Mouse (Mus musculus) natural killer cell, adult 2 months (primary cell): ENCODE data around the gene Foxn1.
A peak's percentile ranks its signal among the peaks of the same experiment; 100 is the strongest.

Experiments used
- DNase-seq, 2 experiments: peaks; one replicate each; pipeline ENCODE4 v3.0.0; 2022; ENCODE audit warnings: low spot score in 2 of 2

Gene Foxn1

GRCm38 (mm10) chr11:78358330-78359007 is 27.9 kb downstream of the Foxn1 start:
- DNase-seq, result peak in 1 of 2 experiments; percentile 47

GRCm38 (mm10) chr11:78355471-78356238 is 30.7 kb downstream of the Foxn1 start:
- peak; percentile 47 to 65 for DNase-seq

DNA sequence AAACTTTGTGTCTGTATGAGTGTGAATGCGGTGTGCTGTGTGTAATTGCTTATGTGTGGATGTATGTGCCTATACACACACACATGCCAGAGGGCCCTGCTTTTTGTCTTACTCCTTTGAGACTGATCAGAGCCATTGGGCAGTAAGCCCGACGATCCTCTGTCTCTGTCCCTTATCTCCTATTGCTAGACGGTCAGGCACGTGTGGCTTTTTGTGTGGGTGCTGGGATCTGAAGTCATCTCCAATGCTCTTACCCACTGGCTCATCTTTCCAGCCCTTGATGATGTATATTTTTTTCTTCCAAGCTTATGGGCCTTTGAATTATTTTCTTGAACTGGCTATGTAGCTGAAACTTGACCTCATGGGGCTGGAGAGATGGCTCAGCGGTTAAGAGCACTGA is 31.5 kb downstream of the Foxn1 start:
- DNase-seq, result no peak

- DNase-seq, result peak in 1 of 2 experiments; percentile 53
These were observed 33.3 kb downstream of the Foxn1 start for GRCm38 (mm10) chr11:78353081-78353480.

- no peak for DNase-seq
These were observed 36.7 kb downstream of the Foxn1 start for GRCm38 (mm10) chr11:78349441-78350358.

DNA sequence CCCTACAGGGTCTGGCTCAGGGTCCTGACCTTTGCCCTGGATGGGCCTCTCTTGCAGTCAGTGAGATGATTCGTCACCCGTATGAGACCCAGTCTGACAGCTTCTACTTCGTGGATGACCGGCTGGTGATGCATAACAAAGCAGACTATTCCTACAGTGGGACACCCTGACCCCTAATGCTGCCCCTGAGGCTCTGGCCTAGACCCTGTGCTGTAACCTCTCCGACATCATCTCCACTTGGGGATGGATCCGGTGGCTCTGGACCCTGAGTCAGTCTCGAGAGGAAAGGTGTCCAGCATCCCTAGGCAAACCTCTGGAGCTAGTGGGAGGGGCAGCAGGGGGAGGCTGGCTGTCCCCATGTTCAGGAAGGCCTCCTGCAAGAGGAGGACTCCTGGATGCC is 37.9 kb downstream of the Foxn1 start:
- no peak for DNase-seq

GRCm38 (mm10) chr11:78347908-78348307 is 38.5 kb downstream of the Foxn1 start:
- no peak for DNase-seq

DNA sequence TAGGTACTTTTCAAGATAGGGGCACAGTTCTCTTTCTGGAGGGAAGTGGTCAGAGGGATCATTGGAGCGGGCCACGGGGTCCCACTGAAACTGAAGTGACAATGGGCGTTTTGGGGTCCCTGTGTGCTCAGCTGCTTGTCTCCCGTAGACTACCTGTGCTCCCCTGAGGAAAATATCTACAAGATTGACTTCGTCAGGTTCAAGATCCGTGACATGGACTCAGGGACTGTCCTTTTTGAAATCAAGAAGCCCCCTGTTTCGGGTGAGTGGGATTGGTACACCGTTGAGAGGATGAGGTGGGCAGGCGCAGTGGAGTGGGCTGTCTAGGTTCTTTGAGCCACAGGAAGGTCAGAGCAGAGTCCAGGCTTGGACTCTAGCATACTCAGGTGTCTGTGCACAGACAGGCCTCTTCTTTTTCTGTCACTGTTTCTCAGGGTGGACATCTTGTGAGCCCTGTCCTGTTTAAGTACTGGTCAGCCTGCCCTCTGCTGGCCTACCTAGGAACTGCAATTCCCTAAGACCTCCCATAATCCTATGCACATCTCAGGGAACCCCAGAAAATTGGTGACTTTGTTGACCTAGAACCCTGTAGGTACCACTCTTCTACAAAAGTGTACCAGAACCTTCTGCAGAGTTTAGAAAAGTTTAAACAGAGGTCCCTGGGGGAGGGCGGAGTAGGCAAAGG is 39.1 kb downstream of the Foxn1 start:
- DNase-seq, result peak; percentile 70 to 71

- no peak for DNase-seq
These were observed 39.9 kb downstream of the Foxn1 start for GRCm38 (mm10) chr11:78346326-78347069.

DNA sequence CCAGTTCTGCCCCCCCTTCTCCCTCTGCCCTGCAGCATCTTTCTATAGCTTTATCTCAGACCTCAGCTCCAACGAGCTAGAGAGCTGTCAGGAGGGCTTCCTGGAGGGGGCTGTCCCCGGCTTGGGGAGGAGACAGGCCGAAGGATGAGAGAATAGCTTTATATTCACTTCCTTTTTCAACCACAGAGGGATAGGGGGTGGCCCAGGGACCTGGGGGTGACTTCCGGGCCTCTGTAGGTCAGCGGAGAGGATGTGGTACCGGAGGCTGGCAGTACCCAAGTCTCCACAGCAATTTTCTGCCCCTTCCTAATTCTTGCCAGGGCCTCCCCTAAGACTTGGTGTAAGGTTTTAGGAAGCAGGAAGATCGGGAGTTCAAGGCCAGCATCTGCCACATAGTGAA is 40.6 kb downstream of the Foxn1 start:
- peak; percentile 82 to 87 for DNase-seq

DNA sequence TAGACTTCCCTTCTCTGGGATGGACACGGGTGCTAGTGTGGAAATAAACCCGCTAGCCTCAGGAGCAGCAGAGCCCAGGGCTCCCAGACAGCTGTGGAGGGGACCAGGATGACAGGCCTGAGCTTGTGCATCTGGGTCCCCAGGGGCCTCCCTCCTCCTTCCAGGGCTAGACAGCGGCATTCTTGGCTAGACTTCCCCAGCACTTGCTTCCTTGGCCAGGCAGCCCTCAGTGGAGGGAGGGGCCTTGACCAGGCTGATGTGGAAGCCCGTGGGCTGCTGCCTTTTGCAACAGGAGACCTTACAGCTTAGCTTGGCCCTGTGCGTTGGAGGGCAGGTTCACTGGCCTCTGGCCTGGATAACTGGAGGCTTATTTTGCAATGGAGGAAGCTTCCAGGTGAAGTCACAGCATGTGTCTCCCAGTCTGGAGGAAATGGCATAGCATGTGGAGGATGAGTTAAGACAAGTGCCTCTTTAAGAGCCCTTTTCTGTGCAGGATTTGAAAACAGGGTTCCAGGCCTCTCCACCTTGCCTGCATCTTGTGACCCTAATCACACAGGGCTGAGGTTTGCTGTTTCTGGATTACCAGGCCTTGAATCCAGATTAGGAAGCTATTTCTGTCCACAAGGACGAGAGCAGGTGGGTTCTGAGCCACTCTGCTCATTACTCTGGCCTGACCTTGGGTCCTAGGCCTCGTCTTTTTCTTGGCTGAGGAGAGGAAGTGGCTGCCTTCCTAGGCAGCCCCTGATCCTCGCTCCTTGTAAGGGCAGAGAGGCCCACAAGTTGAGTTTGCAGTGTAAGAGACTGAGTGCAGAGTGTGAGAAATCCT is 41.3 kb downstream of the Foxn1 start:
- DNase-seq, result no peak

GRCm38 (mm10) chr11:78344328-78344889 is 41.9 kb downstream of the Foxn1 start:
- no peak for DNase-seq

DNA sequence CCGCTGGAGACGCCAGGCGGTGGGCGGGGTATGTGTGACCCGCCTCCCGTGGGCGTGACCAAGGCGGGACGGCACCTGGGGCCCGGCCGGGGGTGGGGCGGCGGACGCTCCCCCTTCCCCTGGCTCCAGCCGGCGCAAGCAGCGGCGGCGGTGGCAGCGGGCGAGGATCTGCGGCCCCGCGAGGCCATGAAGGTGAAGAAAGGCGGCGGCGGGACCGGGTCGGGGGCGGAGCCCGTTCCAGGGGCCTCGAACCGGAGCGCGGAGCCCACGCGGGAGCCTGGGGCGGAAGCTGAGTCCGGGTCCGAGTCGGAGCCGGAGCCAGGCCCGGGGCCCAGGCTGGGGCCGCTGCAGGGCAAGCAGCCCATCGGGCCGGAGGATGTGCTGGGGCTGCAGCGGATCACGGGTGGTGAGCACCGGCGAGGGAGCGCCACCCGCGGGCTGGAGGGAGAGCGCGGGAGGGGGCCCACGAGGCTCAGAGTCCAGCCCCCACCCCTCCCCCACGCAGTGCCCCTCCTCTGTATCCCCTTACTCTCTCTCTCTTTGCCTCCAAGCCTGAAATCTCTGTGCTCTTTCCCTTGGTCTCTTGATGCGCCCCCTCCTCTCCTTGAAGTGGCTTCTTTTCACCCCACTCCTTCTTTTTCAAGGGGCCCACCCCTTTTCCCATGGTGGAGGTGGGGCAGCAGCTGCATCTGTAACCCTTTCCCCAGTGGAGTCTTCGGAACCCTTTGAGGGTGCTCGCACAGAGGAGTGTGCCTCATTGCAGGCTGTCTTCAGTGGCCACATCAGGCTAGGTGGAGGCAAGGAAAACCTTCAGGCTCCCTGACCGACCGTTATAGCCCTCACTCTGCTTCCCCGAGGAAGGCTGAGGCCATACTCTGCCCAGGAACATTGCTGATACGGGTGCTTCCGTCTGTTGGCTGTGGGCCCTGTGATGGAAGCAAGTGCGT is 42.7 kb downstream of the Foxn1 start, which contains the start of gene Unc119:
TSS of gene Unc119 (plus strand) at position 102 of the 947 bp plus-strand sequence.
- peak; percentile 66 to 72 for DNase-seq

GRCm38 (mm10) chr11:78341702-78342101 is 44.7 kb downstream of the Foxn1 start:
- DNase-seq, result no peak

GRCm38 (mm10) chr11:78337040-78337439 is 49.3 kb downstream of the Foxn1 start:
- DNase-seq, result no peak

GRCm38 (mm10) chr11:78333992-78334391 is 52.4 kb downstream of the Foxn1 start:
- no peak for DNase-seq

DNA sequence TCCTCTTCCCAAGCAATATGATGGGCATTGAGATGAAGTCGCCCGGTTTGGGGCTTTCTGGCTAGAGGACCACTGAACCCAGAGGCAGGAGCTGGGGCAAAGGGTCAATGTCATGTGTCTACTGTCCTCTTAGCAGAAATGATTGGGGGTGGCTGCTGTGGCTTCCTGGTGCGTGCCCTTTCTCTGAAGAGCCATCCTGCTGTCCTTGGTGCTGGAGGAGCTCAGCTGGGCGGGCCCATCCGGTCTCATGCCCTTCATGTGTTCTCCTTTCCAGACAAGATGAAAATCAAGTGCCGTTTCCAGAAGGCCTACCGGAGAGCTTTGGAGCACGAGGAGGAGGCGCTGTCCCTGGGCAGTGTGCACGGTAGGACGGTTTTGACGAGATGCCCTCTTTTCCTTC is 53.7 kb downstream of the Foxn1 start:
- no peak for DNase-seq

GRCm38 (mm10) chr11:78328512-78329056 is 57.8 kb downstream of the Foxn1 start:
- DNase-seq, result no peak
